In genomic region chr5:114764812-114765735, GRCm38 (mm10) we compare ENCODE assay signal across 10 mouse cellular contexts. TPM values are rescaled to one million over a fixed set of nuclear protein-coding genes. Genes with fewer than 3 reads are reported as not detected.
DNase-seq lines count a peak whose midpoint lies in the region; ATAC-seq and TF ChIP-seq lines count a peak whose summit lies in the region.
"Had no signal": no experiment of that assay in that cellular context is flagged by ENCODE, and none has a peak within 500 bp of the region (broad histone marks: within the 10 kb centered on the region; RNA-seq: fewer than 3 reads in every experiment).

No protein-coding gene starts in this region.

- intact Hi-C loops in gastrocnemius, postnatal 36 days (cut with DNase I) = no loop called here

- TF ChIP-seq POLR2A in bone marrow, adult 2 months (IDR thresholded peaks at IDR 0.05; ENCODE audit: borderline replicate concordance, control insufficient read depth, low read depth, low read length) = no peak

- H3K9me3 ChIP-seq in lung, embryonic 14.5 days (ENCODE audit: low read depth, low read length) = no peaks in the 10 kb centered on the region
- H3K9me3 ChIP-seq: limb, embryonic 12.5 days had no signal

- H3K27me3 ChIP-seq in lung, embryonic 14.5 days (ENCODE audit: insufficient read depth, low read length) = no peaks in the 10 kb centered on the region
- H3K27me3 ChIP-seq: limb, embryonic 12.5 days had no signal

- ATAC-seq in frontal cortex, adult (ENCODE audit: low TSS enrichment) = peak; percentile 72
- no peak for ATAC-seq in lung, embryonic 14.5 days (ENCODE audit: insufficient read depth)
- ATAC-seq: intestine, embryonic 16.5 days had no signal

- peaks cover 61% of the 10 kb centered on the region for H3K36me3 ChIP-seq in lung, embryonic 14.5 days (ENCODE audit: insufficient read depth)

- no peak overlapping the region for H3K9ac ChIP-seq in lung, embryonic 14.5 days
- H3K9ac ChIP-seq: limb, embryonic 12.5 days had no signal

- 86% methylated on average over 18 of the region's 18 CpGs for WGBS in lung, embryonic 14.5 days
- 83% methylated on average over 18 of the region's 18 CpGs for WGBS in bone marrow, adult 2 months

- H3K4me3 ChIP-seq in lung, embryonic 14.5 days (ENCODE audit: low read depth, low read length) = no peak overlapping the region
- H3K4me3 ChIP-seq in bone marrow, adult 2 months (replicated peaks; ENCODE audit: control insufficient read depth, low read depth, low read length) = no peak overlapping the region
- H3K4me3 ChIP-seq: limb, embryonic 12.5 days had no signal

- no peaks in the 10 kb centered on the region for H3K4me1 ChIP-seq in lung, embryonic 14.5 days (ENCODE audit: insufficient read depth)
- H3K4me1 ChIP-seq in bone marrow, adult 2 months (ENCODE audit: control insufficient read depth, insufficient read depth, low read length) = peaks cover 4% of the 10 kb centered on the region
- H3K4me1 ChIP-seq: limb, embryonic 12.5 days had no signal

- H3K27ac ChIP-seq in lung, embryonic 14.5 days (ENCODE audit: low read depth) = no peak overlapping the region
- H3K27ac ChIP-seq in bone marrow, adult 2 months (ENCODE audit: control insufficient read depth, insufficient read depth, low read depth, low read length, poor library complexity) = no peak overlapping the region
- H3K27ac ChIP-seq: limb, embryonic 12.5 days had no signal

- peak; percentile 27; the same call in 1 of the 2 replicates for TF ChIP-seq CTCF in lung, embryonic 14.5 days (IDR thresholded peaks at IDR 0.05; ENCODE audit: low read depth)
- peak; percentile 37; the same call in 1 of the 2 replicates for TF ChIP-seq CTCF in bone marrow, adult 2 months (IDR thresholded peaks at IDR 0.05; ENCODE audit: control insufficient read depth, insufficient read depth, low read length)

- H3K4me2 ChIP-seq in lung, embryonic 14.5 days = no peak overlapping the region
- H3K4me2 ChIP-seq: limb, embryonic 12.5 days had no signal

- DNase-seq in frontal cortex, postnatal 14 days (ENCODE audit: low spot score in 2 of 2) = no peak
- no peak for DNase-seq in lung, embryonic 14.5 days
- DNase-seq in lung, postnatal 25 days (ENCODE audit: low spot score) = no peak
- DNase-seq in induced T-regulatory cell, adult 2 months (ENCODE audit: low read depth) = peak; percentile 52
- no peak for DNase-seq in spleen, postnatal 4 days (ENCODE audit: low spot score in 2 of 2)
- DNase-seq in gastrocnemius, postnatal 36 days = no peak

RNA-seq across cellular contexts. Expression of gene Ankrd13a, which starts 9.4 kb away (rescaled TPM):
- polyA plus RNA-seq in lung, embryonic 14.5 days (2014; fragmentation: Nextera tagmentation; extraction: Ambion mirVana) = 83.2 and 86.4 TPM in 2 replicates
- 60.5 and 99.2 TPM in 2 replicates for polyA plus RNA-seq in bone marrow, adult 2 months (2011; ENCODE audit: insufficient read depth, insufficient read length, low replicate concordance, missing spikeins)
- total RNA-seq in gastrocnemius, postnatal 36 days (2021) = 10 to 100 TPM; 18.8 to 21.4 TPM

RNA-seq across cellular contexts. Expression of gene Git2, which starts 10.2 kb away (rescaled TPM):
- polyA plus RNA-seq in lung, embryonic 14.5 days (2014; fragmentation: Nextera tagmentation; extraction: Ambion mirVana) = 45.9 and 51.8 TPM in 2 replicates
- 33.6 and 52.4 TPM in 2 replicates for polyA plus RNA-seq in bone marrow, adult 2 months (2011; ENCODE audit: insufficient read depth, insufficient read length, low replicate concordance, missing spikeins)
- 10 to 100 TPM; 15.9 to 17.4 TPM for total RNA-seq in gastrocnemius, postnatal 36 days (2021)

RNA-seq across cellular contexts. Expression of gene Tchp, which starts 57.5 kb away (rescaled TPM):
- 13.1 and 14.8 TPM in 2 replicates for polyA plus RNA-seq in lung, embryonic 14.5 days (2014; fragmentation: Nextera tagmentation; extraction: Ambion mirVana)
- 15.5 and 23.5 TPM in 2 replicates for polyA plus RNA-seq in bone marrow, adult 2 months (2011; ENCODE audit: insufficient read depth, insufficient read length, low replicate concordance, missing spikeins)
- 1 to 10 TPM; 2.7 to 2.9 TPM for total RNA-seq in gastrocnemius, postnatal 36 days (2021)

RNA-seq across cellular contexts. Expression of gene 1500011B03Rik, which starts 58.2 kb away (rescaled TPM):
- 86.4 and 88.6 TPM in 2 replicates for polyA plus RNA-seq in lung, embryonic 14.5 days (2014; fragmentation: Nextera tagmentation; extraction: Ambion mirVana)
- polyA plus RNA-seq in bone marrow, adult 2 months (2011; ENCODE audit: insufficient read depth, insufficient read length, low replicate concordance, missing spikeins) = 16.9 and 25.3 TPM in 2 replicates
- 1 to 10 TPM; 4.9 to 5.2 TPM for total RNA-seq in gastrocnemius, postnatal 36 days (2021)
